Mouse (Mus musculus) c-Kit-positive CD71-positive TER-119-negative erythroid progenitor cells, embryonic 14.5 days (primary cell): ENCODE results near the gene Wsb2.
"Not testable (repeated sequence)": the region's sequence is repeated elsewhere in the genome, so short reads cannot be mapped to it uniquely, and the experiment has no call there.

Source experiments
- DNase-seq: peaks from one replicate; pipeline ENCODE4 v3.0.0-alpha.2; 2013; ENCODE audit warnings: low read depth

Gene Wsb2

DNA sequence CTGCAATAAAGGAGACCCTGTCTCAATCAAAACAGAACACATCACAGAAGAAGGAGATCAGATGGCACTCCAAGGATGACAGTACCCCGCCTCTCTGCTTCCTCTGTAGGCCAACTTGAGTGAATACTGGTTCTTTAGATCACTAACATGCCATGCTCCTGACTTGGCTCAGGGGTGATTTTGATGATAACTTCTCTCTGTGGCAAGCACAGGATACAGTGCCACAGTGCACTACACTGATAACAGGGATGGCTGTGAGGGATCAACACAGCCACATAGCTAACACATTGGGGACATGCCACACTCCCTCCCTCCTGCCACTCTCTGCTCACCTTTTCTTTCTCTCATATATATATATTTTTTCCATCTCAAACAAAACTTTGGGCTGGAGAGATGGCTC is 33.8 kb downstream of the Wsb2 start:
- no peak for DNase-seq

GRCm38 (mm10) chr5:117395834-117396233 is 38.7 kb downstream of the Wsb2 start:
- DNase-seq: no peak

- DNase-seq: no peak
Observed at GRCm38 (mm10) chr5:117396596-117397014, 39.5 kb downstream of the Wsb2 start.

GRCm38 (mm10) chr5:117397371-117397770 is 40.3 kb downstream of the Wsb2 start:
- no peak for DNase-seq

DNA sequence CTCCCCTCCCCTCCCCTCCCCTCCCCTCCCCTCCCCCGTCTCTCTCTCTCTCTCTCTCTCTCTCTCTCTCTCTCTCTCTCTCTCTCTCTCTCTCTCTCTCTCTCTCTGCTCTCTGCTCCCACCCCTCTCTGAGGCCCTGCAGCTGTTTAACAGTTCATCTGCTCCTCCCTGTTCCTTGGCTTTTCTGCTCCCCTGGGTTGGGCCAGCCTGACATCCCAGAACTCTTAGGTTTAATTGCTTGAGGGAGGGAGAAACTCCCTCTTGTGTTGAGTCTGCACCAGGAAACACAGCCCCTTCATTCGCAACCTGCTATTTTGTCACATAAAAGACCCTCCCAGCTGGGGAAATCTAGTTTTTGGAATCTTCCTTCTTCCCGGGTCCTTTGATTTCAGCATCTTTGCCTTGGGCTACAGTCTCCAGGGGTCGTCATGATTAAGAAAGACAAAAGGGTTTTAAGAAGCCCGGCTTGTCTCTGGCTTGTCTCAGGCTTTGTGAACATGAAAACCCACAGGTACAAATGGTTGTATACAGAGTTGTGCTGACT is 41.0 kb downstream of the Wsb2 start:
- DNase-seq: no peak

DNA sequence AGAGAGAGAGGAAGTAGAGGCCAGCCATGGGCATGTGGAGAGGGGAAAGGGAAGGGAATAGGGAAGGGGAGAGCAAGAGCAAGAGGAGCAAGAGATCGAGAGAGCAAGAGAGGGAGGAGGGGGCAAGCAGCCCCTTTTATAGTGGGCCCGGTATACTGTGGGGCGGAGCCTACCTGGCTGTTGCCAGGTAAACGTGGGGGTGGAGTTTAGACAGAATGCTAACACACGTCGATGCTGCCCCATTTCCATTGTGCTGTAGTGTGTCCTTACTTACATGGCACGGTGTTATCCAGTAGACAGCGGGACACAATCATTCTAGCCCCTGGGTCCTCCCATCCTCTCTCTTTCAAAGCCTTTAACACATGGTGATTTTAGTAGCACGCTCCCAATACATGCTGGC is 42.2 kb downstream of the Wsb2 start:
- no peak for DNase-seq

DNA sequence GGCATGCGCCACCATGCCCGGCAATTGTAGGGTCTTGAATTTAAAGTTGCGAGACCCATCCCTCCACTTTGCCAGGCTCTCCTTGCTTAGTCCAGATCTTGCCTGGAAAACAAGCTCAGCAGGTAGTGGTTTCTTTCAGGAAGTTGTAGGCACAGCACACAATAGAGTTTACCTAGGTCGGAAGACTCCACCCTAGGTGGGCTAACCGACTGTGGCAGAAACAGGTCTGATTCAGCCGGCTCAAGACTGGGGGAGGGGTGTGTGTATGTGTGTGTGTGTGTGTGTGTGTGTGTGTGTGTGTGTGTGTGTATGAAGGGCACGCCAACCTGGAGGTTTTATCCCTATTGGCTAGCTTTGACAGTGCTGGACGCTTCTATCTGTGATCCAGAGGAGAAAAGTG is 46.5 kb downstream of the Wsb2 start:
- no peak for DNase-seq

DNA sequence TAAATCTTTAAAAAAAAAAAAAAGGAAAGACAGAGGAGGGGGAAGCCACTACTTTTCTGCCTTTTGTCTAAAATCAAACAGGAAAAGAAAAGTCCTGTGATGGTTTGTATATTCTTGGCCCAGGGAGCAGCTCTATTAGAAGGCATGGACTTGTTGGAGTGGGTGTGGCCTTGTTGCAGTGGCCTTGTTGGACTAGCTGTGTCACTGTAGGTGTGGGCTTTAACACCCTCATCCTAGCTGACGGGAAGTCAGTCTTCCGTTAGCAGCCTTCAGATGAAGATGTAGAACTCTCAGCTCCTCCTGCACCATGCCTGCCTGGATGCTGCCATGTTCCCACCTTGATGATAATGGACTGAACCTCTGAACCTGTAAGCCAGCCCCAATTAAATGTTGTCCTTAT is 47.6 kb downstream of the Wsb2 start:
- DNase-seq: not testable (repeated sequence)

DNA sequence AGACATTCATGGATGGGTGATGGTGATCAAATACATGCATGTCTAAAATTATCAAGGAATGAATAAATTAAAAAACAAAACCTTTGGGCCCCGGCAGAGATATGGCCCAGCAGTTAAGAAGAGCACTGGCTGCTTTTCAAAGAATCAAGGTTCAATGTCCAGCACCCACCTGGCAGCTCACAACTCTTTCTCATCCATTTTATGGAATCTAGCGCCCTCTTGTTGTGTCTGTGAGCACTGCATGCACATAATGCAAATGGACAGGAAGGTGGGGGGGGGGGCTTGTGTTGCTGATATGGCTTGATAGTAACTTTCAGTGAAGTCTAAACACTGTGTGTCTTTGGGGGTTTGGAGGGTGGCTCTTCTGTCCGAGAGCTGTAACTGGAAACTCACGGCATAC is 51.1 kb downstream of the Wsb2 start:
- DNase-seq: no peak

DNA sequence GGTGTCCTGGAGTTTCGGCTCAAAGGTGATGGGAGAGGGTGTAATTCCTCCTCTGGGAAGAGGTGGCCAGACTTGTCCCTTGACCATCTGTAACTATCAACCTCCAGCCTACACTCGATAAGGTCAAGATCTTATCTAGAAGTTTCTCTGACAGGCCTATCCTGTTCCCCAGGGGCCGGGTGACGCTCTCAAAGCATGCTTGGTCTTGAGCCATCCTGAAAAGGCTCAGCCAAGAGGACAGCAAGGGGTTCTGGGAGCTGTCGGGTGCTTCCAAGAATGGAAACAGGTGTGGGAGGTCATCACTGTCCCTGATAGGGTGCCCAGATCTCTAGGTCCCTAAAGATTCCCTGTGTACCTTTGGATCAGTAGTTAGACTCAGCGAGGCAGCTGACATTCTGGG is 52.3 kb downstream of the Wsb2 start:
- DNase-seq: no peak

DNA sequence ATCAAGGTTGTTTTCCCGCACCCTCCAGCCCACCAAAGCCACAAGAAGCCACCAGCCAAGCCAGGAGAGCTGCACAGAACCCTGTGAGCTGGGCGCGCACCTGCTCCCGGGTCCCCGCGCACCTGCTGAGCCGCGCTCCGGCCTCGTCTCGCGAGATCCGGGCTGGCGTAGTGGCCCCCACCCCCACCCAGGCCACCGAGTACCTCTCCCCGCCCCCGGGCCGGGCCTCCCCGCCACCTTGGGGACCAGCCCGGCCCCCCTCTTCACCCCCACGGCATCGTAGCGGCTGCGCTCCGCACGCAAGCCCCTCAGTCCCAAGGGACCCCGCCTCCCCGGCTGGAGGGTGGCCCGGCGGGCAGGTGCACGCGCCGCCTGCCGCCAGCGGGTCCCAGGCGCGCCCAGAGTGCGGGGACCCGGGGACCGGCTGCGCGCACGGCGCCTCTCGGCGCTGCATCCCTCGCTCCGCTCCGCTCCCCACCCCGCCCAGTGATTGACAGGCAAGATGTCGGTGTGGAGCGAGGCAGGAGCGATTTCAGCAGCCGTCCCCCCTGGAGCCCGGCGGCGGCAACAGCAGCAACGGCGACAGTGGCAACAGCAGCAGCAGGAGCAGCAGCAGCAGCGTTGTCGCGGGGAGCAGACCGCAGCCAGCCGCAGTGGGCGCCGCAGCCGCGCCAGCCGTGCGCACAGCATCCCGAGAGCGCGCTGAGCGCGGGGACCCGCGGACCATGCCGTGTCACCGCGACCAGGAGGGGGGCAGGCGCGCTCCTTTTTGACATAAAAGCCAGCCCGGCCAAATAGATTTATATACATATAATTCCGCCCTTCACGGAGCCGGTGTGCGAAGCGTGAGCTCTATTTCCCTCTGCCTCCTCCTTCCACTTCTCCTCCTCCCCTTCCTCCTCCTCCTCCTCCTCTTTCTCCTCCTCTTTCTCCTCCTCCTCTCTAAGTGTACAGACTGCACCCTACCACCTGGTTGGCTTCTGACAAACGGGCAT is 56.7 kb downstream of the Wsb2 start, which contains the start of gene Ksr2:
Ksr2 (plus strand) TSS at position 494 of the 995 bp plus-strand sequence.
- DNase-seq: no peak

- no peak for DNase-seq
Observed at GRCm38 (mm10) chr5:117414611-117415010, 57.5 kb downstream of the Wsb2 start.

DNA sequence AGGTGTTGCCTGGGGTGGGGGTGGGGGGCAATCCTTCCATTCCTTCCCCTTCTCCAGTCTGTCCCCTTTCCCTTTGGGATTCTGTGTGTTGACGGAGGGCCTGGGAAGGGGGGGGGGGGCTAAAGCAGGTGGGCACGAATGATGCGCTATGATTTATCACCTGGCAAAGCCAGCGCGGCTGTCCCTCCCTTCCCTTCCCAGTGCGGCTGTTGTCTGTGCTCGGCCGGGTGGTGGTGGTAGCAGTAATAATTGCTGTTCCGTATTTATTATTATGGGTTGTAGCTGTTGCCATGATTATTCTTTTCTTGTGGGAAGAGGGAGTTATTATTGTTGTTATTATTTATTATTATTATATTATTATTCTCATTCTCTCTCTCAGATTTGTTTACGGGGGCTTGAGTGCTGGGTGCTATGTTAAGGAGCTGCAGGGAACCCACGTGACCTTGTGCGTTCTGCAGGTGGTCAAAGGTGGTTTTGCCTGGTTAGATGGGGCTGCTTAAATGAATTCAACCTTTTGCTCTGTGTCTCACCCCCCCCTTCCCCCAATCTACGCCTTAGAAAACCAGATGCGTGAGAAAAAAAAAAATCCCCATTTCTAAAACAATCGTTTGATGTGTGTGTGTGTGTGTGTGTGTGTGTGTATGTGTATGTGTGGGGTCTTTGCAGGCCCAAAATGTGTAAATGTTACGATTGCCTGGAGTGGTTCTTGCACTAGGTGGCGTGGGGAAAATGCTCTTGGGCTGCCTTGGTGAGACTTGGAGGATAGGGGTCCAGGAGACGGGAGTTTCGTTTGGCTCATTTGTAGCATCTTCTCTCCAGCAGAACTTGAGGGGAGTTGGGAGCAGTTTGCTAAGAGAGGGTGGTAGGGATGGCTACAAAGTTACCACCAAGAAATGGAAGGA is 58.2 kb downstream of the Wsb2 start:
- no peak for DNase-seq

DNA sequence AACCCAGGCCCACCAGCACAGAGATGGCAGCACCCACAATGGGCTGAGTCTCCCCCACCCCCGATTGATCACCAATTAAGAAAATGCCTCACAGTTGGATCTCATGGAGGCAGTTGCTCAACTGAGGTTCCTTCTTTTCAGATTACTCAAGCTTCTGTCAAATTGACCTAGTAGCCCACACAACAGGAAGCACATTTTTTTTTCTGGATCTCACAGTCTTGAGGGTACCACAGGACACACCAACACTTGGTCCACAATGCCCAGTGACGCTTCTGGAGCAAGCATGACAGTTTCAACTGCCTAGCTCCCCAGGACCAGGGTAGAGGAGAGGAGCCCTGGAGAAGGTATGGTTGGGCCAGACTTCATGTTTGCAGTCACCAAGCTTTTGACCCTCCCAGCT is 60.3 kb downstream of the Wsb2 start:
- DNase-seq: no peak
